Mouse (Mus musculus) ES-Bruce4 (cell line): ENCODE results near the gene Ttc33.
"Not testable (repeated sequence)": the region's sequence is repeated elsewhere in the genome, so short reads cannot be mapped to it uniquely, and the experiment has no call there.

Experiments used
- CTCF ChIP-seq: IDR thresholded peaks from one replicate; pipeline ENCODE4 v1.8.1; 2011; ENCODE audit warnings: low read depth, low read length
- POLR2A ChIP-seq: IDR thresholded peaks from one replicate; pipeline ENCODE4 v1.8.1; 2011; ENCODE audit warnings: low read length; ENCODE audit not compliant: insufficient read depth

GRCm38 (mm10) chr15:5230746-5231145 lies 45.4 kb downstream of the Ttc33 start:
- TF ChIP-seq POLR2A, CTCF: not testable (repeated sequence)
